Mouse (Mus musculus): Measurements from ENCODE around the gene Rarres2.

The Rarres2 gene

DNA sequence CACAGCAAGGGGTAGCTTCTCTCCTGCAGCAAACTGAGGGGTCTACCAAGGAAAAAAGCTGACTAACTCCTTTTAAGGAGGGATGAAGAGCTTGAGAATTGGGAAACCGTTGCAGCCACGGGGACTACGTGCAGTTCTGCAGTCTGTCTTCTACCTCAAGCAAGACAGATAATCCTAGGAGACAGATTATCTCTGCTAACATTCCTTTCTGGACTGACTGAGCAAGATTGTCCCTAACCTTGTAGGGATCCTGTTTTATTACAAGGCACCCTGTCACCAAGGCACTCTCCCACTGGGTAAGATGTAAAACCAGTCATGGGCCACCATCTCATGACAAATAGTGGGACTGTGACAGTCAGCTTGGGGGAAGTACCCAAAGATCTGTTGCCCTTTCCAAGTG, 8.7 kb upstream of the Rarres2 start:
- DNase-seq (ENCODE audit: extremely low read depth, low read depth), result no peak

DNA sequence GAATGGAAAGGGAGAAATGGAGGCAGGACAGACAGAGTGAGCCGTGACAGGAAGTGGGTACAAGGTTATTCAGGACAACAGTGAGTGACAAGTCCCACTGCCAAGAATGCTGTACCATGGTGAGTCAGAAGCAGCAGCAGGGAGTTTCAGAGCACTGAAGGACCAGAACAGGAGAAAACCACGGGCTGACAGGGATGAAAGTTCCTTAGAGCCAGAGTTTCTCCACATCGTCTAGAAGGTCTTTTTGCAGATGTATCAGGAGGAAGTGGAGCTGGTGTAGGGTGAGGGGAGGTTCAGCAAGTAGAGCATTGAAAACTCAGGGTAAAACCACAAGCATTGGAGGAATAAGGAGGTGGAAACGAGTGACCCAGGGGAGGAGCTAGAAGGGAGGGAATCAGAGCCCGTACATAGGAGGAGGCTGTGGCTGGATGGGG, 6.6 kb upstream of the Rarres2 start:
- DNase-seq (ENCODE audit: extremely low read depth, low read depth), result no peak

- DNase-seq (ENCODE audit: extremely low read depth, low read depth), result no peak
These were observed 6.1 kb upstream of the Rarres2 start for GRCm38 (mm10) chr6:48578736-48579135.

- no peak for DNase-seq (ENCODE audit: extremely low read depth, low read depth)
These were observed 1.4 kb upstream of the Rarres2 start for GRCm38 (mm10) chr6:48573981-48574380.

DNA sequence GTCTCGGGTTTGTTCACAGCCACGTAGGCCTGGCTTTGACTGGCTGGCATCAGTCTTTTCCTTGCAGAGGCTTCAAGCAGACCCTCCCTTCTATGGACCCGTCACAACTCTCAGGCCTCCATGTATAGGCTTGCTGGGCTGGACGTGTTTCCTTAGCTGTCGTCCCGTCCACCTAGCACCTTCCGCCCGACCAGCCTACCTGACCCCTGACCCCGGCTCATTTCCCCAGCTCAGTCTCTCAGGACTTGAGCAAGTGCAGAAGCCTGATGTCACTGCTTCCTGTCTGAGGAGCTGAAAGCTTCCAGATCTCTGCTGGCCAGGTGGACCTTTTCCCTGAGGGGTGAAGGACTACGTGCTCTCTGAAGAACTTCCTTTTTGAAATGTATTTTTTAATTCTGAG, 691 bp upstream of the Rarres2 start:
- DNase-seq (ENCODE audit: extremely low read depth, low read depth), result no peak

DNA sequence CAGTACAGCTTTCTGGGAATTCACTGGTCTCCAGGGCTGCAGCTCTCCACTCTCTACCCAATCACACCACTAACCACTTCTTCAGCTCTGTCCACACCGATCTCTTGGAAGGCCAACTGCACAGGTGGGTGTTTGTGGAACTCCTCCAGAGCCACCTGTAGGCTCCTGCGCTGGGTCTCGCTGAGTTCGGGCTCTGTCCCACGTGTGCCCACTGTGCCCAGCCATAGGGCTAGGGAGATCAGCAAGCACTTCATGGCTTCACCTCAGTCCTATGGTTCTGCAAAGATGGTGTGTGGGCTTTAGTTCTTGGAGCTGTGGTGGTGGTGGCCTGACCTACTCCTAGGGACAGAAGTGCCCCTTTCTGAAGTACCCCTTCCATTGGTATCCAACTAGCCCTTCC, 575 bp downstream of the Rarres2 start:
- no peak for DNase-seq (ENCODE audit: extremely low read depth, low read depth)

DNA sequence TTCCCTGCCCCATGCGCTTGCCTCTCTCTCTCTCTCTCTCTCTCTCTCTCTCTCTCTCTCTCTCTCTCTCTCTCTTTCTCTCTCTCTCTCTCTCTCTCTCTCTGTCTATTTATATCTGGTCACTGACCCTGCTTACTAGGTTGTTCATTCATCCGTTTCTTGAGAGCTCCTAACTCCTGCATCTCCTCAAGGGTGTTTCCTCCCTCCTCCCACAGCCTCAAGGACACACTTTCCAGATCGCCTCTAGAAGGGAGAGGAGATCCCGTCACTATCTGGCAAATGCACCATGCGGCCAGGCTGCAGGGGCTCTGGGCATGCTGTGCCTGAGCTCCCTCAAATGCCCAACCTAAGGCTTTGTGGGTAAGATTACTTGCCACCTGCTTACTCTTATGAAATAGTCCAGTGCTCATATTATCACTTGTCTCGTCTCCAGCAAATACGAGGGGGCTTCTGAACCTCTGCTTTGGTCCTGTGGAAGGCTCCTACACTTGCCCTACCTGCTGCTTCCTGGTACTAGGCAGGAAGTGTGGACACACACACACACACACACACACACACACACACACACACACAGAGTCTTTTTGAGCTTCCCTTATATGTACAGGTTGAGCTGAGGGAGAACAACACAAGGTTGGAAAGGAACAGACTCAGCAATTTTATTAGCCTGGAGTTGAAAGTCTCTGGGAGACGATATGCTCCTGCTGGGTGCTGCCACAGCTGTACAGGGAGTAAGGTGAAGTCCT, 3.4 kb downstream of the Rarres2 start:
- no peak for DNase-seq (ENCODE audit: extremely low read depth, low read depth)

- no peak for DNase-seq (ENCODE audit: extremely low read depth, low read depth)
These were observed 4.3 kb downstream of the Rarres2 start for GRCm38 (mm10) chr6:48568036-48568984.

DNA sequence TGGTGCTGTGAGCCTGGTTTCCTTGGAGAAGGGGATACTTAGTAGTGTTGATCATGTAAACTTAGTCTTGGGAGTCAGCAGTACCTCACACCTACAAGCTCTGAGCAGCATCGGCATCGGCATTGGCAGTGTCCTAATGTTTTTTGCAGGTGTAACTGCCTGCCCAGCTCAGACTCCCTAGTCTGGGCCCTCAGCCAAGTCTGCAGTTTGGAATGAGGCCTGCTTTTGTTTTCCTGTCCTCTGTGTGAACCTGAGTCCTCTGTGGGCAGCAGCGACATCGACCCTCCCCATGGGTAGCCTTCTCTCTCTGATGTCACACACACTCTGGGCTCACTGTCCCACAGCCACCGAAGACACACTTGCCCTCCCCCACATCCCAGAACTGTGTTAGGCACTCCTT, 6.3 kb downstream of the Rarres2 start:
- DNase-seq (ENCODE audit: extremely low read depth, low read depth), result no peak

DNA sequence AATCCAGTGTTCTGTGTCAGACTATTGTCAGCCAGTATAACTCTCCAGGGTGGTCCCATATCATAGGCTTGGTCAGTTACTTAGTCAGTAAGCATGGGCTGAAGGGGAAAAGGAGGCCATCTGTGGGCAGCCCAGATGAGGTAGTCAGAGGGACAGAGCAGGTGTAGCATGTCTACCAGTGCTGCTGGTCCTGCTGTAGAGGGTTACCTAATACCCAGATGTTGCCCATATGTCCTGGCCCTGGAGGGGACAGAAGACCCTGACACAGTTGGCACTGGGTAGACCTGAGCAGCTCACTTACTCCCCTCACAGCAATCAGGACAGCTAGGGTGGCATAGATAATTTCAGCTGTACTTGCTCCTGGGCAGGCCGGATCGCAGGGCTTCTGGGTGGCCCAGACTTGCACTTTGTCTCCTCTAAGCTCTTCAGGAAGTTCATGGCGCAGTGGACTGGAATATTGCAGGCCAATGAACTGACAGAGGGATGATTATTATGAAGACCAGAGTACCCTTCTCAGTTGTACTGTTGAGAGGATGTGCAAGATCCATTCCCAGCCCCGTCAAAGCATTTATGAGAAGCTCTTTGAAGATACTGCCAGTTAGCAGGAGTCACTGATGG, 6.8 kb downstream of the Rarres2 start:
- no peak for DNase-seq (ENCODE audit: extremely low read depth, low read depth)

- no peak for DNase-seq (ENCODE audit: extremely low read depth, low read depth)
These were observed 16.6 kb downstream of the Rarres2 start for GRCm38 (mm10) chr6:48555956-48556355.

- no peak for DNase-seq (ENCODE audit: extremely low read depth, low read depth)
These were observed 17.3 kb downstream of the Rarres2 start for GRCm38 (mm10) chr6:48555104-48555890.

DNA sequence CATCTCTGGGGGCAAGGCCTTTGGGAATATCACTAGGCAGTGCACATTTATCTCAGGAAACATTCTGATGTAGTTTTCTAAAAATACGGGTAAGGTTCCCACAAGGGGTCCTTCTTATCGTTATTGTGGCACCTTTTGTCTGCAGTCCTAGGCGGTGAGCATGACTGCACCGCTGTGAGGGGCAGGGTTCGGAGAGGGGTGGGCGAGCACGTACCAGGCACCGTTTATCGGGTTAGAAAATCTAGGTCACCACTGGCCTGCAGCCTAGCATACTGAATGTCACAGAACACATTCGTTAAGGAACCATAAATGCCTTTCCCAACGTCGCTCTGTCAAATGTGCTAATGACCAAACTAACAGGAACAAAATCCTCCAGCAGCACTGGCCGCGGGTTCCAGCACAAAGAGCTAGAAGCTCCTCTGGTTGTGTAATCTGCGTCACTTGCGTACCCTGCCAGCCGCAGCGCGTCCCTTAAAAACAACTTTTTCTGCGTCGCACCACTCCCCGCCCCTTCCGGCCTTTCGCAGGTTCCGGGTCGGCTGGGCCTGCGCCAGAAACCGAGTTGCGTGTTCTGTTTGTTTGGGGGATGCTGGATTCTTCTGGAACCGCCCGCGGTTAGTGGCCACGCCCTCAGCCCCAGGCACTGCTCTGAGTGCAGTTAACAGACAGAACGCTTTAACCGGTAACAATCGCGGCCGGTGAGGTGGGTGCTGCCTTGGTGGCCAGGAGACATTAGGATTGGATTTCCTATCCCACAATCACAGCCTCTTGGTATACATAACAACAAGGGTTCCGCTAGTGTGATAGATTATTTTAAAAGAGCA, 18.1 kb downstream of the Rarres2 start, which contains the start of gene Lrrc61:
Gene Lrrc61, plus strand, starts transcription at position 517 of the 824 bp plus-strand sequence.
- DNase-seq (ENCODE audit: extremely low read depth, low read depth), result no peak

DNA sequence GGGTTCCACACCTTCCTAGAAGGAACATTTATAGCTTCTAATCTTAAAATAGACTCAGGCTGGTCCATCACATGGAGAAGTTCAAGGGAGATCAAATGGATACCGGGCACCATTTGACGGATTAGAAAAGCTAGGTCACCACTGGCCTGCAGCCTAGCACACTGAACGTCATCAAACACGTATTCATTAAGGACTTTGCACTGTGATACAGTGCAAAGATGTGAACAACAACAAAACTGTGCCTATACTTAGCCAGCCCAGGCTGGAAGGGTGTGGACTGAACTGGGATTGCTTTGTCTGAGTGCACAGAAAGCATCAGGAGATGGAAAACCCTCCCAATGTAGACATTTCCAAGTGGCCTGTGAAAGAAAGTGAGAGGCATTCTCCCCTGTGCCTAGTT, 18.8 kb downstream of the Rarres2 start:
- DNase-seq (ENCODE audit: extremely low read depth, low read depth), result no peak

DNA sequence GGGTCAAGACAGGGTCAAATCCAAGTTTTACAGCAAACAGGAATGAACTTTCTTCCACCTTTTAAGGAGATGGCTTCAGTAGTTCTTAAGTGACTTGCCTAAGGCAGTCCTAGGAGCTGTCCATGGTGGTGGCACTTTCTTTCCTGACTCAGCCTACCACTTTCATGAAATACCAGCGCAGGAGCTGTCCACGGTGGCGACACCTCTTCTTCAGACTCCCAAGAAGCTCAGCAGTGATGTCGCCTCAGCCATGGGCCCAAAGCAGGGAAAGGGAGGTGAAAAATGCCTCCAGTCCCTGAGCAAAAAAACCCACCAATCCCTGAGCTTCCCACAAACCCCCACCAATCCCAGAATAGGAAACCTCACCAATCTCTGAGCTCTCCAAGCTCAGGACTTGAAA, 19.7 kb downstream of the Rarres2 start:
- DNase-seq (ENCODE audit: extremely low read depth, low read depth), result peak; percentile 1

- no peak for DNase-seq (ENCODE audit: extremely low read depth, low read depth)
These were observed 24.3 kb downstream of the Rarres2 start for GRCm38 (mm10) chr6:48548314-48548713.

GRCm38 (mm10) chr6:48546858-48547257, 25.7 kb downstream of the Rarres2 start:
- no peak for DNase-seq (ENCODE audit: extremely low read depth, low read depth)

DNA sequence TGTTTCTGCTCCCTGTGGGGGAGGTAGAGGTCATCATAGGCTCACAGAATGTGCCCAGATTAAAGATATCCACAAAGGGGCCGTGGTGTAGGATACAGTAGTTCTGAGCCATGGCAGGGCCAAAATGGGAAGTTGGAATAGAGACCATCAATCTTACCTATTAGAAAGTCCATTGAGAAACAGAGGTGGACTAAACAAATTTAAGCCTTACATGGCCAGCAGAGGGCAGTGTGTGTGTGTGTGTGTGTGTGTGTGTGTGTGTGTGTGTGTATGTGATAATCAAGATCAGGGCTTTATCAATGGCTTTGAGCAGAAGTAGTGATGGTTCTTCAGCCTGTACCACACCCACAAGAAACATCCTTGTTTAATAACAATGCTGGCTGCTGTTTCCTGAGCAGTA, 26.3 kb downstream of the Rarres2 start:
- no peak for DNase-seq (ENCODE audit: extremely low read depth, low read depth)

DNA sequence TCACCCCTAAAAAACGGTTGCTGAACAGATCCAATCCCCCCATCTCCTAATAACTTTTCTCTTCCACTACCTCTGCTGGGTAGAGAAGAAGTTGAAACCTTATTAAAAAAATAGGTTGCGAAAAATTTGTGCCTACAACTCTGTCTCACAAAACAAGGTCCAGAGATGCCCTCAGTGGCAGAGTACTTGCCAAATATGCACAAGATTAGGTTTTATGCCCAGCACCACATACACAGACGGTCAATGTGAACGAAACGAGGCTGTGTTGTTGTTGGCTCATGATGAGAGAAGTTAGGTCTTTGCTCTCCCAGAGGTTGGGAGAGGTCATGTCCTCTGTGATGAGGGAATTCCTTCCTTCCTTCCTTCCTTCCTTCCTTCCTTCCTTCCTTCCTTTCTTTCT, 27.3 kb downstream of the Rarres2 start:
- no peak for DNase-seq (ENCODE audit: extremely low read depth, low read depth)

DNA sequence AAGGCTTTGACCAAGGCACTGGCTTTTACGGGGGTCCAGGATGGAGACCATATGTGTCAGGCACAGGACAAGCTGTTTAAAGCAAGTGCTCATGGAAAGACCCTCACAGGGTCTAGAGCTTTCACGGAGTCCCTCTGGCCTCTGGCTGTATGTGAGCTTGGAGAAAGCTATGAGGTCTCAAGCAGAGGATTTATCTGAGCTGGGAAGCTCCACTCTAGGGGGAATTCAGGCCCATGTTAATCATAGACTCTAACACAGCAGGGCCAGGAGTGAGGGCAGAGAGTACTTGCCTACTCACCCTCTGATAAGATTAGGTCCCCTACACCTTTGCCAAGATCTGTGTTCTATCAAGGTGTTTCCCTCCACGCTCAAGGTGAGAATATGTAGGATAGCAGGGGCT, 30.0 kb downstream of the Rarres2 start:
- DNase-seq (ENCODE audit: extremely low read depth, low read depth), result no peak
